ENCODE assay signal across 7 mouse cellular contexts in the genomic region with DNA sequence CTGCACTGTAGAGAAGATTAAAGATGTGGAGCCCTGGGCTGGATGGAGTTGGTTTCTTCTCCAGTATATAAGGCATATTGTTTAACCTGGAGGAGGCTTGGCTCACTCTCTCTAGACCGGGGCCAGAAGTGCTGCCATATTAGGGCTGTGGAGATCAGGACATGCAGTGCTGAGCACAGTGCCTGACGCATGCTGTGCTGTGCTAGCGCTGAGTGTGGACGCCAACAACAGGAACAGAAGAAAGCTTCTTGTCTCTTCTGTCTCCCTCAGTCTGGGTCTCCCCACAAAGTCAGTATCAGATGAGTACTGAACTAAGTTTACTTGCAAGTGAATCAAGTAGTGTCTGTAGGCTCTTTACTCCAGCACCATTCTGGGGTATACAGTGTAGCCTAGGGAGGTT. TPM values are rescaled to one million over a fixed set of nuclear protein-coding genes. Genes with fewer than 3 reads are reported as not detected.
DNase-seq lines count a peak whose midpoint lies in the region; ATAC-seq lines count a peak whose summit lies in the region.

No protein-coding gene starts in this region.

- no peak overlapping the region for H3K4me2 ChIP-seq in kidney, embryonic 15.5 days
- no peak overlapping the region for H3K4me2 ChIP-seq in embryonic facial prominence, embryonic 15.5 days (replicated peaks)
- no peak overlapping the region for H3K4me2 ChIP-seq in liver, embryonic 13.5 days

- no peaks in the 10 kb centered on the region for H3K27me3 ChIP-seq in kidney, embryonic 15.5 days
- H3K27me3 ChIP-seq in embryonic facial prominence, embryonic 15.5 days = no peaks in the 10 kb centered on the region
- H3K27me3 ChIP-seq in liver, embryonic 13.5 days = no peaks in the 10 kb centered on the region

- H3K9me3 ChIP-seq in kidney, embryonic 15.5 days (replicated peaks) = no peaks in the 10 kb centered on the region
- H3K9me3 ChIP-seq in embryonic facial prominence, embryonic 15.5 days (replicated peaks) = no peaks in the 10 kb centered on the region
- H3K9me3 ChIP-seq in liver, embryonic 13.5 days (replicated peaks) = no peaks in the 10 kb centered on the region

- 70% methylated on average over 4 of the region's 4 CpGs for WGBS in kidney, embryonic 15.5 days
- 65% methylated on average over 4 of the region's 4 CpGs for WGBS in embryonic facial prominence, embryonic 15.5 days
- WGBS in liver, embryonic 13.5 days (ENCODE audit: insufficient replicate concordance) = 77% methylated on average over 4 of the region's 4 CpGs

- DNase-seq in kidney, postnatal 14 days = no peak
- peak; percentile 18 for DNase-seq in adipocyte (ENCODE audit: low spot score)
- no peak for DNase-seq in liver, embryonic 13.5 days
- no peak for DNase-seq in layer of hippocampus, postnatal 36 days

- no peaks in the 10 kb centered on the region for H3K36me3 ChIP-seq in kidney, embryonic 15.5 days
- H3K36me3 ChIP-seq in embryonic facial prominence, embryonic 15.5 days = no peaks in the 10 kb centered on the region
- no peaks in the 10 kb centered on the region for H3K36me3 ChIP-seq in liver, embryonic 13.5 days

- H3K27ac ChIP-seq in kidney, embryonic 15.5 days = peak overlapping the region; percentile 79
- H3K27ac ChIP-seq in embryonic facial prominence, embryonic 15.5 days (replicated peaks) = peak overlapping the region; percentile 78
- H3K27ac ChIP-seq in liver, embryonic 13.5 days = peak overlapping the region; percentile 62

- H3K4me1 ChIP-seq in kidney, embryonic 15.5 days = peaks cover 63% of the 10 kb centered on the region
- peaks cover 53% of the 10 kb centered on the region for H3K4me1 ChIP-seq in embryonic facial prominence, embryonic 15.5 days
- H3K4me1 ChIP-seq in liver, embryonic 13.5 days (replicated peaks) = peaks cover 80% of the 10 kb centered on the region

- H3K4me3 ChIP-seq in kidney, embryonic 15.5 days (replicated peaks) = no peak overlapping the region
- H3K4me3 ChIP-seq in embryonic facial prominence, embryonic 15.5 days (replicated peaks) = no peak overlapping the region
- H3K4me3 ChIP-seq in liver, embryonic 13.5 days (replicated peaks) = no peak overlapping the region

- no peak for ATAC-seq in kidney, embryonic 15.5 days (replicated peaks; ENCODE audit: low FRiP score)
- ATAC-seq in embryonic facial prominence, embryonic 15.5 days (ENCODE audit: insufficient number of reproducible peaks, low FRiP score, low TSS enrichment, low read depth) = no peak
- no peak for ATAC-seq in liver, embryonic 13.5 days (ENCODE audit: low read depth)
- ATAC-seq in megakaryocyte, adult 5-6 weeks (ENCODE audit: poor library complexity, severe bottlenecking) = no peak

- H3K9ac ChIP-seq in kidney, embryonic 15.5 days = no peak overlapping the region
- H3K9ac ChIP-seq in embryonic facial prominence, embryonic 15.5 days = no peak overlapping the region
- no peak overlapping the region for H3K9ac ChIP-seq in liver, embryonic 13.5 days

RNA-seq across cellular contexts. Expression of gene Hdac7, which starts 4.8 kb away (rescaled TPM):
- 29.9 and 35.2 TPM in 2 replicates for polyA plus RNA-seq in kidney, embryonic 15.5 days (2015; fragmentation: Nextera tagmentation; extraction: Ambion mirVana)
- polyA plus RNA-seq in embryonic facial prominence, embryonic 15.5 days (2015; fragmentation: Nextera tagmentation; extraction: Ambion mirVana) = 37.6 and 37.9 TPM in 2 replicates
- 8.0 and 8.3 TPM in 2 replicates for polyA plus RNA-seq in liver, embryonic 13.5 days (2015; fragmentation: Nextera tagmentation; extraction: Ambion mirVana)
- total RNA-seq in megakaryocyte, adult 5-6 weeks (2015) = 15.6 and 17.2 TPM in 2 replicates
- 5.7 and 6.2 TPM in 2 replicates for total RNA-seq in megakaryocyte, adult 5-6 weeks (2017)
- total RNA-seq in layer of hippocampus, postnatal 36 days (2021) = 10 to 100 TPM; 21.3 to 25.0 TPM
